Mouse (Mus musculus) small intestine, adult 2 months (tissue): Measurements from ENCODE around the gene Car5a.

Experiments used
- CTCF ChIP-seq: fragments of 200-500 bp; IDR thresholded peaks from 2 replicates; pipeline ENCODE4 v1.5.1; 2012; ENCODE audit warnings: low read depth, mild to moderate bottlenecking, control low read depth, inconsistent platforms, low read length, moderate library complexity, mixed read lengths; ENCODE audit not compliant: insufficient replicate concordance, insufficient read length; ENCODE audit errors: extremely low read depth
- POLR2A ChIP-seq: fragments of 200-500 bp; IDR thresholded peaks from 2 replicates; pipeline ENCODE4 v1.6.1; 2012; ENCODE audit warnings: low read depth, mild to moderate bottlenecking, control low read depth, inconsistent platforms, low read length, moderate library complexity

DNA sequence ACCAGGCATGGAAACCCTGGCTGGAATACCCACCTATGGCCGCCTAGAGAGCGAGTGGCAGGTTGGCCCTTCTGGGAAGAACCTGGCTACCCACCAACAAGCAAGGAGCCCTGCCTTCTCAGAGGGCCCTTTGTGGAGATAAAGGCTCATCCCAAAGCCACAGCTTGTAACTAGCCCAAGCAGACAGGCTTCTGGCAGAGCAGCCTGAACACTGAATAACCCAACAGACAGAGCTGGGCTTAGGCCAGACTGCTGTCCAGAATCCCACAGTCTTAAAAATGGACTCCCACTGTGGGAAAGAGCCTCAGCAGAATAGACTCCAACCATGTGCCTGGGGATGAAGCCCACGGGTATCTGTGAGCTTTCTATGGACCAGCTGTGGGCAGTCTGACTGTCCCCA lies 60.5 kb downstream of the Car5a start:
- no peak for TF ChIP-seq POLR2A
- no peak for TF ChIP-seq CTCF
